Mouse (Mus musculus) retina, postnatal 1 day (tissue): ENCODE measurements at regions not wholly inside any gene's neighbourhood (a gene's known extent, or its start where the extent isn't known, plus 50 kb on each side); places are given as distances from the start of the nearest gene placed in this dataset.
"Not testable (repeated sequence)": the region's sequence is repeated elsewhere in the genome, so short reads cannot be mapped to it uniquely, and the experiment has no call there.

Source experiments
- DNase-seq: peaks from one replicate; pipeline ENCODE4 v3.0.0-alpha.2; 2012

DNA sequence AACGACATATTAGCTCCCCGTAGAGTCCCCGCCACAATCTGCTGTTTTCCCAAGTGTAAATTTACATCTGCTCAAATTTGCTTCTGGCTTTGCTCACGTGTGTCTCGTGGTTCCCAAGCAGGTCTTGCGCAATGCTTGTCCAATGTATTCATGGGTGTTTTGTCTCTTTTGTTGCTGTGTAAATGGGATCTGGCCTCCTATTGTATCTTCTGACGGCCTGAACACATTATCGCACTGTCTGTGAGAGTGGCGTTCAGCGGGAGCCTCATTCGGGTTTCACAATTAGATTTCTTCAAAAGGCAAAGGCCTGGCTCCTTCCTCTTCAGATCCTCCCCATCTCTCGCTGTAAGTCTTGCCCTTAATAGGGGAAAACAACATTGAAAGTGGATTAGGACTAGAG is 274.5 kb downstream of the Fam19a5 start:
- peak; percentile 12 for DNase-seq

DNA sequence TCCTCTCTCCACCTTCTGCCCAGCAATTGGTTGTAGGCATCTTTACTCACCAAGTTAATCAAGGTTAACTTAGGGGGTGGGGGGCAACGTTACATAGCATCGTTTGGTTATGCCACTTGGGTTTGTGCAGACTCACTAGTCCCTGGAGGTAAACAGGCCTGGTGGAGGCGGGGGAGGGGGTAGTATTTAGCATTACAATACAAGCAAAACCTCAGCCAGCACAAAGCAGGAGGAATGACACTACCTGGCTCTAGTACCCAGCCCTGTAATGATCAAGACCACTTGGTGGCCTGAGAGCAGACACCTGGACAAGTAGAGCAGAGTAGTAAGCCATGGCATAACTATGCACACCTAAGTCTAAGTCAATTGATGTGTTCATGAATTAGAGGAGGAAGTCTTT is 298.0 kb downstream of the Fam19a5 start:
- DNase-seq = no peak

- DNase-seq = no peak
Measured at GRCm38 (mm10) chr15:87859069-87859468, 315.0 kb downstream of the Fam19a5 start.

DNA sequence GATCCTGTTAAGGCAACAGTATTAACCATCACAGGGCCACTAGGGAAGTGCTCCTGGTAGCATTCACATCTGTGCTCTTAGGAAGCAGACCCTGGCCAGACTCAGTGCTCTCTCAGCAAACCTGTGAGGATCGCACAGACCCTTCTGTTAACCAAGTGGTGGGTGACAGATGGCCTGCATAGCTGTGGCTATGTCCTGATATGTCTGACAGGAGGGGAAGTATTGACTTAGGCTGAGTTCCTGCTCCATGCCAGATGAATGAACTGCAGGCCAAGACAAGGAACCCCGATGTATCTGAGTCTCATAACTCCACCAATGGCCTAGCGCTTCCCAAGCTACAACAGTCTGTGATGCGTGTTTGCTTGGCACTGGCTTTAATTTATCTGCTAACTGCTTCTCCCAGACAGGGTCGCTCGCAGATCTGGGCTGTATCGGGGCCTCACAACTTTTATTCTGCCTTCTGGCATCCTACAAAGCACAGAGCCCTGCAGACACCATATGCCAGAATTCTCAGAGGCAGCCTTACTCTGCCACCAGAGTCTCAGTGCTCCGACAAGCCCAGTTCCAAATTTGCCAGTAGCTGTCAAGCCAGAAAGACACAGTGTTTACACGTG is 332.3 kb downstream of the Fam19a5 start:
- DNase-seq = no peak

GRCm38 (mm10) chr15:87890903-87891302 is 346.8 kb downstream of the Fam19a5 start:
- DNase-seq = no peak

GRCm38 (mm10) chr15:87894866-87895265 is 350.8 kb downstream of the Fam19a5 start:
- not testable (repeated sequence) for DNase-seq

DNA sequence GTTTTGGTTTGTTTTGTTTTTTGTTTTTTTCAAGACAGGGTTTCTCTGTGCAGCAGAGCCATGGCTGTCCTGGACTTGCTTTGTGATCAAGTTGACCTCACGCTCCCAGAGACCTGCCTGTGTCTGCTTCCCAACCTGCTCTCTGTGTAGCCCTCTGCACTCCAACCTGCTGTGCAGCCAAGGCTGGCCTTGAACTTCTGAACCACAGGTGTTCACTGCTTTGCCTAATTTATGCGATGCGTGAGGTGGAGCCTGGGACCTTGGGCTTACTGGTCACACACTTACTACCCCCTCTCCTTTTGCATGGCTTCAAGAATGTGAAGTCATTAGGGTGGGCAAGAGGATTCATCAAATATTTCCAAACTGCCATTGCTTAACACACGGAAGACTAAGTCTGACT is 354.6 kb downstream of the Fam19a5 start:
- no peak for DNase-seq

- DNase-seq = no peak
Measured at GRCm38 (mm10) chr15:87904436-87904835, 360.3 kb downstream of the Fam19a5 start.

- DNase-seq = no peak
Measured at GRCm38 (mm10) chr15:87906310-87906709, 362.2 kb downstream of the Fam19a5 start.

GRCm38 (mm10) chr15:87922091-87922490 is 378.0 kb downstream of the Fam19a5 start:
- DNase-seq = no peak

- no peak for DNase-seq
Measured at GRCm38 (mm10) chr15:87922781-87923446, 378.8 kb downstream of the Fam19a5 start.

- DNase-seq = peak; percentile 14
Measured at GRCm38 (mm10) chr15:87923906-87924305, 379.8 kb downstream of the Fam19a5 start.

DNA sequence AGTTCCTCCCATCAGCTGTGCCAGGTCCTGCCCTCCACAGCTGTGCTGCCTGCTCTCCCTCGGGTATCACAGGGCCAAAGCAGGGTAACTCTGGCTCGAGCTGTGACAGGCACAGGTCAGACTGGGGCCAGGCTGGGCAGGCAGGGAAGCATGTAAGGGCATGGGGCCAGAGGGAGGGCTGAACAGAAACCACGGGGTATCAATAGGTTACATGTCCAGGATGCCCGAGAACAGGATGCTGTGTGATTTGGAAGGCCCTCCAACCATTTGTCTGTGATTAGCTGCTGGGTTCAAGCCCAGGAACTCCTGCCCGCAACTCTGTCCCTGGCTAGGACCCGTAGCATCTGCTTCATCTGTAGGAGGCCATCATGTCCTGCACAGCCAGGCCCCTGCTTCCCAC is 391.9 kb downstream of the Fam19a5 start:
- DNase-seq = no peak

GRCm38 (mm10) chr15:87940837-87941236 is 396.7 kb downstream of the Fam19a5 start:
- DNase-seq = peak; percentile 68

DNA sequence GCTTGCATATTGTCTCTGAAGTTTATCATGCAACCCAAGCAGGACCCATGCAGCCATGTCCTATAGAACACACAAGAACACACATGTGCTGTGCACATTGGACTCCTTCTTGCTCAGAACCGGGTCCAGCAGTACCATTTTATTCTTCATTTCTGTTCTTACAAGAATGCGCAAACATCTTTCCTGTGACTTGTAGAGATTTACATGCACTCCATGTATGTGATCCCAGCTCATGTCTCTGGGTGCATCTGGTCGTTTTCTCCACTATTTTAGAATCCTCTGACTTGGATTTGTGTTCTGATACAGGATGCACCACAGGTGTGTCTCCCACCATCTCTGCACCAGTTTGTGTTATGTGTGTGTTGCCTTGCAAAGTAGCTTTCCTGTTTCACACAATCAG is 408.4 kb downstream of the Fam19a5 start:
- DNase-seq = no peak

- DNase-seq = no peak
Measured at GRCm38 (mm10) chr15:87955685-87956256, 411.7 kb downstream of the Fam19a5 start.

DNA sequence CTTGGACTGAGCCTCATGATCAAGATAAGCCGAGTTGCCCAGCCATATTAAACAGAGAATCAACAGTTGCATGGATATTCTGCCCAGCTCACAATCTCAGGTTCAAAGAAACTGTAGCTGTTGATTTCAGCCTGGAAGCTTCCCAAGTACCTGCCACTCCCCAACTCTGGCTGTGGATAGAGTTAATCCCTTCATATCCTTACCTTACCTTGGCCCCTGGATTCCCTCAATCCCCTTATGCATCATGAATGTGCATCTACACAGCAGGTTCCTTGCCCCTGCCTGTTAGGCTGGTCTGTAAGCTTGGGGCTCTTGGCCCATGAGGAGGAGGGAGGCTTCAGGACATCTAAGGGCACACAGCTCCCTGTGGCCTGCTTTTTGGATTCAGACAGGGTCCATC is 414.8 kb downstream of the Fam19a5 start:
- DNase-seq = no peak

DNA sequence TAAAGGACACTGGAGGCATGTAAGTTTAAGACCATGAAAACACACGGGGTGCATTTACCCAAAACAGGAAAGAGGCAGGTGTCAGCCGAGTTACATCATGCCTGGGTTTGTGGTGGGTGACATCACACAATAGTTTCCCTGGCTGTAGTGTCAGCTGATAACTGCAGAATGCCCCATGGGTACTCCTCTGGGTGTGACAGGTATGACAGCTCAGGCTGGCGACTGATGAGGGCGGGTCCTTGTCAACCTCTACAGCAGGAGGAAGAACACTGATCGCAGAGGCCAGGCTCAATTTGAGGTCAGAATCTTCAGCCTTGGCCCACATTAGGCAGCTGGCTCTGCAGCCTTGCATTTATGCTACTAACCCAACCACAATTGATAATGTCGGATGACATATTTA is 428.5 kb downstream of the Fam19a5 start:
- DNase-seq = no peak

- peak; percentile 59 for DNase-seq
Measured at GRCm38 (mm10) chr15:87987322-87987985, 443.4 kb downstream of the Fam19a5 start.

DNA sequence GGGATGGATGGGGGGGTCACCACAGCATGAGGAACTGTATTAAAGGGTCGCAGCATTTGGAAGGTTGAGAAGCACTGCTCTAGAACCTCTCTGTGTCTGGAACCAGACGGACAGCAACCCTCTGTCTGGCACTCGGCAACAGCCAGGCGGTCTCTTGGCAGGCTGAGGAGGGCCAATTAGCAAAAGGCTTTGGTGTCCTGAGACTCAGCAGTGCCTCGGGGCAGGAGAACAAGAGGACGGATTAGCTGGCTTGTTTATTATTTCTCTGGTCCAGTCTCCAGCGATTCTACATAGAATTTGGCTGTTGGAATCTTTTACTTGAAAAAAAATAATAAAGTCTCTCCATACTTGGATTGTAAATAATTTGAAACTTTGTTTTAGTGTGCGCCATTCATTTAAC is 450.4 kb downstream of the Fam19a5 start:
- DNase-seq = peak; percentile 51

DNA sequence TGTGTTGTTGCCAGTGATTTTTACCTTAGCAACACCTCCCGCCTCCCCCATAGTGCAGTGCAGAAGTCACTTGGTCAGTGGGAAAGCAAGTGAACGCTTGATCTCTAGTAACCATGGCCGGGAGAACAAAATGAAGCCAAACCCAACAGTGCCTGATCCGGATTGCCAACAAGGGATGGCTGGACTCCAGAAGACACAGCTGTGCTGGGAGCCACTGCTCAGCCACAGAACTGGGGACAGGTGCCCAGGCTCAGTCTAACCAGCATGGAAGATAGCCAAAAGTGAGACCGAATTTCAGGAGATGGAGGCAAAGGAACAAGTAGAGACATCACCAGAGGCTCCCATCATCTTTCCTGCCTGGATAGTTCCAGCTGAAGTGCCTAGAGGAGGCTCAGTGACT is 473.0 kb downstream of the Fam19a5 start:
- DNase-seq = no peak

DNA sequence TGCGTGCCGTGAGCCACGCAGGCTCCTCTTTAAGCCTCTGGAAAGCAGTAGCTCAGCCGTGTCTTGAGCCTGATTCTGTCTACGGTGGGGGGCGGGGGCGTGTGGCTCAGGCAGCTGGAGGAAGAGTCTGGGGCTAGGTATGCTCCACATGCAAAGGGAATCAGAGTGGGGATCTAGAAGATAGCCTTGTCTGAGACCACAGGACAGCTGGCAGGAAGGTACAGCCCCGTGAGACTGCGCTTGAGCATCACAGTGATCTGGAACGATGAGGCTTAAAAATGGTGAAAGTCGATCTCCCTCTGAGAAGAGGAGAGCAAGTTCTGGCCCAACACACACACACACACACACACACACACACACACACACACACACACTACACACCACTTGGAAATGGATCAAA is 488.7 kb downstream of the Fam19a5 start:
- DNase-seq = no peak

GRCm38 (mm10) chr15:88033725-88034124 is 489.6 kb downstream of the Fam19a5 start:
- peak; percentile 15 for DNase-seq

GRCm38 (mm10) chr15:88035486-88035885 is 491.4 kb downstream of the Fam19a5 start:
- no peak for DNase-seq
